Mouse (Mus musculus) erythroblast, embryonic 14.5 days (primary cell): ENCODE results near the gene Ankrd44. TPM values are rescaled to one million over a fixed set of nuclear protein-coding genes. Genes with fewer than 3 reads are reported as not detected.

ENCODE experiments used
- H3K27me3 ChIP-seq: 2 replicates; pipeline ENCODE4 v1.6.1; 2012; ENCODE audit warnings: inconsistent platforms; ENCODE audit not compliant: control insufficient read depth
- H3K36me3 ChIP-seq: 2 replicates; pipeline ENCODE4 v1.6.1; 2012; ENCODE audit warnings: mild to moderate bottlenecking, inconsistent platforms; ENCODE audit not compliant: control insufficient read depth
- H3K4me1 ChIP-seq: 2 replicates; pipeline ENCODE4 v1.6.1; 2012; ENCODE audit warnings: inconsistent platforms; ENCODE audit not compliant: control insufficient read depth
- H3K4me3 ChIP-seq: replicated peaks from 2 replicates; pipeline ENCODE3; 2012; ENCODE audit warnings: moderate library complexity, mild to moderate bottlenecking, inconsistent platforms
- H3K9me3 ChIP-seq: 2 replicates; pipeline ENCODE4 v1.6.1; 2012; ENCODE audit warnings: low read length, inconsistent platforms, mixed read lengths; ENCODE audit not compliant: control insufficient read depth
- GATA1 ChIP-seq: IDR thresholded peaks from 2 replicates; pipeline ENCODE4 v1.6.1; 2012; ENCODE audit warnings: low read length, inconsistent platforms, mixed read lengths
- TAL1 ChIP-seq: IDR thresholded peaks from 3 replicates; pipeline ENCODE4 v1.6.1; 2012; ENCODE audit warnings: low read length, inconsistent platforms, mixed read lengths
- polyA plus RNA-seq: library from polyadenylated mRNA; stranded (reverse); fragments of >175 nt; gene quantifications from 2 replicates; pipeline ENCODE4 v1.2.3, GENCODE M21; 2012

Ankrd44 gene
- polyA plus RNA-seq, 1 experiment, result 0.03 TPM

DNA sequence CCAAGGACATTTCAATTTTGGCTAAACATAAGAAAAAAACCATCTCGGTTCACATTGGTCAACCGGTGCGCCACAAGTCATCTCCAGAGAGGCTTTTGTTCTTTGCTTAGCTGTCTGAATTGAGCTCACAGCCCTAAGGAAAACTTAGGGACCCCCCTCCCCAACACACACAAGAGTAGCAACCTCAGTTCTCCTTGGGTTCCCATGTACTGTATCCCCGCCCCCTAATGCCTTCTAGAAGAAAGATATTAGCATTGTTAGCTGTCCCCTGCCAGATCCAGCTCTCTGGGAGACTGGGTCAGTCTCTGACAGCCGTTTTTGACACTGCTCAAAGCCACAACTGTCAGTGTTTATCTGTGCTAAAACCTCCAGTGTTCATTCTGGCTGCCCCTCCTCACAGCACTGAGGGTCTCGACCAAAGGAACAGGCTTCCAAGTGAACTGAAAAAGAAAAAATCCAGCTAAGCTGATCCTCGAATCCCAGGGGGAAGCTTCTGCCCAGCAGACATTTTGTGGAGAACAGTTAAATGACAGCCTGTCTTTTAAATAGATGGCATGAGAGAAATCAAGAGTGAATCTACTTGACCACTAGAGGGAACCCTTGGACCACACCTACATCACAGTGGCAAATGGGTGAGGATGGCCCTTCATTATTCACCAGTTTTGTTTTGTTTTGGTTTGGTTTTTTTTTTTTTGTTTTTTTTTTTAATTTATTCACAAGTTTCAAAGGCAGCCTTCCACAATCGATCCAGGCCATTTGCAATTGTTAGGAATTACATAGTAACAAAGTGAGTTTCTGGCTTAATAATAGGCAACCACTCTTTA lies 260.4 kb downstream of the Ankrd44 start:
- no peaks in the 10 kb centered on the region for H3K9me3 ChIP-seq
- H3K36me3 ChIP-seq, result no peaks in the 10 kb centered on the region; the same call in 1 of the 2 replicates
- no peaks in the 10 kb centered on the region for H3K27me3 ChIP-seq
- H3K4me1 ChIP-seq, result no peaks in the 10 kb centered on the region
- no peak overlapping the region for H3K4me3 ChIP-seq
- TF ChIP-seq GATA1 (no peak), TAL1 (no peak)

DNA sequence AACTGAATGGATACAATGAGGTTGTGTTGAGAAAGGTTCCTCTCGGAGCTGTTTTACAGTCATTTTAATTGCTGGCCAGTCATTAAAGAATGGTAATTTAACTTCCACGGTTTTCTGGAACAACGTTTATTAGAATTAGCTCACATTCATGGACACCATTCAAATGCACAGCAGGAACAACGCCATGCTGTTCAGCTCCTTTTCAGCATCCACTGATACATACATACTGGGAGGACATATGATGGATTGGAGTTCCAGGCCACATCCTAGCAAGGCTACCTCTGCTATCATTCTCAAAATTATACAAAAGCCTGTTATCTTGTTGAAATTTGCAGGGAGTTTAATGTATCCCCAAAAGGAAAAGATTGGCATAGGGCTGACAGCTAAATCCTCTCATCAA lies 261.1 kb downstream of the Ankrd44 start:
- Histone ChIP-seq H3K27me3 (no peaks in the 10 kb centered on the region), H3K4me1 (no peaks in the 10 kb centered on the region), H3K9me3 (no peaks in the 10 kb centered on the region), H3K4me3 (no peak overlapping the region), H3K36me3 (no peaks in the 10 kb centered on the region; the same call in 1 of the 2 replicates)
- no peak for TF ChIP-seq TAL1
- no peak for TF ChIP-seq GATA1

DNA sequence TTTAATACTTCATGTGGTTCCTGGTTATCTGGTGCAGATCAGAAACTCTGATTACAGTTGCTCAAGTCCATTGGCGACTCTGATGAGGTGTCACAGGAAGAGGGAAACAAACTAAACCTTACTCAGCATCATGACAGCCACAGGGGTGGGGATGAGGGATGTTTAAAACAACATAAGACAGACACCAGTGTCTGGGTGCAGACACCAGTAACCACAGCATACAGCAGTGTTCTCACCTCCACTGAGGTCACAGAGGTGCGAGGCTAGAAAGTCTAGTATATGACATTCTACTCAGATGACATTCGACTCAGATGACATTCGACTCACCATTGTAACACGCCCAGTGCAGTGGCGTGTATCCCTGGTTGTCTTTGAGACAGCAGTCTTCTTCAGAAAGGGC lies 265.5 kb downstream of the Ankrd44 start:
- H3K36me3 ChIP-seq, result no peaks in the 10 kb centered on the region; the same call in 1 of the 2 replicates
- H3K4me1 ChIP-seq, result no peaks in the 10 kb centered on the region
- no peaks in the 10 kb centered on the region for H3K9me3 ChIP-seq
- H3K27me3 ChIP-seq, result no peaks in the 10 kb centered on the region
- no peak overlapping the region for H3K4me3 ChIP-seq
- TF ChIP-seq TAL1, result no peak
- TF ChIP-seq GATA1, result no peak

DNA sequence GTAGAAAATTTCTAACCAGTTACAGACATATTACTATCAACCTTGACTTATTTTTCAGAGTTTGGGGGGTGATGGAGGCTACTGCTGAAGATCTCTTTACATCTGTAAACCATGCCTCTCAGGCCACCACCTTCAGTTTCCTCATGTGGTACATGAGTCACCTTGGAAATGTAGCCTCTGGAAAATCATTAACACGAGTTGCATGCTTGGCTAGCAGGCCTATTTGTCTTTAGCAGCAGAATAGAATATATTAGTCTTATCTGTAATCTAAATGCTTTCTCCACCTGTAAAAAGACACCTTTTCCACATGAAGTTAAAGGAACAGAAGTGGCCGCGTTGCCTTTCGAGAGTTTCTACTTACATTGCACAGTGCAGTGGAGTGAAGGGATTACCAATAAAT lies 267.6 kb downstream of the Ankrd44 start:
- TF ChIP-seq TAL1 (no peak), GATA1 (no peak)
- no peak overlapping the region for H3K4me3 ChIP-seq
- no peaks in the 10 kb centered on the region for H3K27me3 ChIP-seq
- H3K36me3 ChIP-seq, result no peaks in the 10 kb centered on the region; the same call in 1 of the 2 replicates
- no peaks in the 10 kb centered on the region for H3K9me3 ChIP-seq
- H3K4me1 ChIP-seq, result no peaks in the 10 kb centered on the region

DNA sequence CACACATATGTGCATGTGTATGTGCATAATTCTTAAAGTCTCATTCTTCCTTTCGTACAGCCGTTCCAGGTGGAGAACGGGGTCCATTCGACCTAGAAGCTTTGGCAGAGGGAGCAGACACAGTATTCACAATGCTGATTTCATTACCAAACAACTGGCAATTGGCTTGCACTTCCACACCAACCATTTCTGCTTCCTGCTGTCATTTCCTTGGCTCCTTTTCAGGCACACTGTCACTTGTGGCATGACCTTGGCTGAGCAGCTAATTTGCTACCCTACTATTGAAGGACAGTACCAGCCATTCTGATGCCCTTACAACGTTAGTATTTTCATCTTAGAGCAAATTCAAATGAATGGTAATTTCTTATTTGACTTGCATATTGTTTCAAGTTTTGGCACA lies 277.9 kb downstream of the Ankrd44 start:
- Histone ChIP-seq H3K36me3 (no peaks in the 10 kb centered on the region), H3K27me3 (no peaks in the 10 kb centered on the region), H3K4me1 (no peaks in the 10 kb centered on the region), H3K9me3 (no peaks in the 10 kb centered on the region), H3K4me3 (no peak overlapping the region)
- no peak for TF ChIP-seq TAL1
- TF ChIP-seq GATA1, result no peak

DNA sequence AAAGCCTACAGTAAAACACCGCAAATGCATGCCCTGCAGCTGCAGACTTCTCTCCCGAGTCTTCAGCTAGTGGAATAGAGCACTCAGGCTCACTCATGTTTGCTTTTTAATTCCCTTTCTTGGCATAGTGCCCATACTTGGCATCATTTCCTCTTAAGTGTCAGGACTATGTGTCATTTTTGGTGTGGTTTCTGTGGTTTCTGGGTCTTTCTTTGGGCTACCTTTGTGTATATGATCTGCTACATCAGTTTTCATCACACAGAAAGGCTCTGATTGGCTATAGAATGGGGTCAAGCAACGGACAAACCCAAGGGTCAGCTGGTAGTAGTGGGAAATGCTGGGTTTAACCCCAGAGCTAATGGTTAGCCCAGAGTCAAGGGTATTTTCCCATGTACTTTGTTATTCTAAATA lies 278.8 kb downstream of the Ankrd44 start:
- Histone ChIP-seq H3K9me3 (no peaks in the 10 kb centered on the region), H3K4me1 (no peaks in the 10 kb centered on the region), H3K4me3 (no peak overlapping the region), H3K36me3 (no peaks in the 10 kb centered on the region), H3K27me3 (no peaks in the 10 kb centered on the region)
- TF ChIP-seq TAL1, result no peak
- no peak for TF ChIP-seq GATA1

DNA sequence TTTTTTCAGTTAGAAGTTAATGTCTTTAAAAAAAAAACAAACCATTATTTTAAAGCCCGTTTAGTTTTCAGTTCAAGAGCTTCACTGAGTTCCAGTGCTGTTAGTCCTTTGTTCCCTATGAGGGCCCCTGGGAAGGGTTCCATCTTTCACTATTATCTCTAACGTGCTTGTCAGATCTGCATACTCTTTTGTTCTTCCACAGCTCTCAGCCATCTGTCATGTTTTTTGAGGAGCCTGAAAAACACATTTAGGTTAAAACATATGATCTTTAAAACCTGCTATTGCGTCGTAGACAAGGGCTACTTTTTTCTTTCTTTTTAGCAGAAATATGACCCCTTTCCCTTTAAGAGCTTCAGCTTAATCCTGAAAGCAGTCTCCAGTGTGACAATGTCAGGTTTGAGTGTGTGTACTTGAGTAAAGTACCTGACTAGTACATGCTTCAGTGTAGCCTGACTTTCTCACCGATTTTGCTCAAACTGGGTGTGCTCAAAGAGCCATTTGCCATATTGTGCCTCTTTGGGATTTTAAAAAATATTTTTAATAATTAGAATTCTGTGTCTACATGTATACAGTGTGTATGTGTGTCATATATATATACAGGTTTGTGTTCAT lies 285.9 kb downstream of the Ankrd44 start:
- Histone ChIP-seq H3K36me3 (no peaks in the 10 kb centered on the region), H3K9me3 (no peaks in the 10 kb centered on the region), H3K4me3 (no peak overlapping the region), H3K4me1 (no peaks in the 10 kb centered on the region), H3K27me3 (no peaks in the 10 kb centered on the region)
- TF ChIP-seq TAL1 (no peak), GATA1 (no peak)

DNA sequence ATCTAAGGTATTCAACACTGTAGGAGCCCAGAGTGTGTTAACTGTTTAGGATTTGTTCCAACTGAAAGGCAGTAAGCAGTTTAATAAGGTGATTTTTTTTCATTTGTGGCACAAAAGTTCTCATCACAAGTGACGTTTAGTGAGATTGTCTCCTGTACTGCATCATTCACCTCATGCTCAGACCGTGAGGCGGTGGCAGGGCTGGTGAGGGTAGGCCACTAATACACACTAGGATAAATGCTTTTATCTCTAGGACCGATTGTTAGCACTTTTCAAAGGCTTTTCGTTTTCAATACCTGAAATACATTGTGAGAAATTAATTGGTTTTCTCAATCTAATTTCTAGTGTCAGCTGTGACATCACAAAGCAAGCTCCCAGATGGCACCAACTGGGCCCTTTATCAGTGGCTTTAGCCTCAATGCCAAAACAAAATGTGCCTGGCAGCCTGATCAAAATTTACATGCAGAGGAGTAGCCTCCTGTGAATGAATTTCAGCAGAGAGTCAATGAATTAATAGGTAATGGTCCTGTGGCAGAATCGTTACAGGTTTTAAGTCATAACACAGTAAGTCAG lies 286.6 kb downstream of the Ankrd44 start:
- no peaks in the 10 kb centered on the region for H3K27me3 ChIP-seq
- H3K36me3 ChIP-seq, result no peaks in the 10 kb centered on the region
- H3K9me3 ChIP-seq, result no peaks in the 10 kb centered on the region
- no peak overlapping the region for H3K4me3 ChIP-seq
- no peak for TF ChIP-seq TAL1
- TF ChIP-seq GATA1, result no peak
- H3K4me1 ChIP-seq, result no peaks in the 10 kb centered on the region

DNA sequence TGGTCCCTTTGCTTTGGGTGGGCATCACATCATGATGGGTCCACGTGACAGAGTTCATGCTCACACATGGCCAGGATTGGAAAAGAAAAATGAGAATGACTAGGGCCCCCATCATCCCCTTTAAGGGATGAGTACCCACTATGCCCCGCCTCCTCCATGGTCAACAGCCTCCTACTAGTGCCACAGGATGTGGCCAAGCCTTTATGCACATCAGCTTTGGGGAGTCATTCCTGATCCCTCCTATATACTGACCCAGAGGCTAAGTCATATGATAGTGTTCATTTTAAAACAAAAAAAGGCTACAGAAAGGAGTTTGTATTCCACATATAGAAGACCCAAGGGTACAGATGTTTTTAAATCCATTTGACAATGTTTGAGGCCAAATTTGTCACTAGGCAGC lies 287.1 kb downstream of the Ankrd44 start:
- Histone ChIP-seq H3K27me3 (no peaks in the 10 kb centered on the region), H3K4me3 (no peak overlapping the region), H3K4me1 (no peaks in the 10 kb centered on the region), H3K36me3 (no peaks in the 10 kb centered on the region), H3K9me3 (no peaks in the 10 kb centered on the region)
- TF ChIP-seq GATA1 (no peak), TAL1 (no peak)
